Mouse (Mus musculus): ENCODE results near the gene Tyk2. TPM values are rescaled to one million over a fixed set of nuclear protein-coding genes. Genes with fewer than 3 reads are reported as not detected.

Gene Tyk2
- polyA plus RNA-seq, 1 experiment: 22.6 TPM

DNA sequence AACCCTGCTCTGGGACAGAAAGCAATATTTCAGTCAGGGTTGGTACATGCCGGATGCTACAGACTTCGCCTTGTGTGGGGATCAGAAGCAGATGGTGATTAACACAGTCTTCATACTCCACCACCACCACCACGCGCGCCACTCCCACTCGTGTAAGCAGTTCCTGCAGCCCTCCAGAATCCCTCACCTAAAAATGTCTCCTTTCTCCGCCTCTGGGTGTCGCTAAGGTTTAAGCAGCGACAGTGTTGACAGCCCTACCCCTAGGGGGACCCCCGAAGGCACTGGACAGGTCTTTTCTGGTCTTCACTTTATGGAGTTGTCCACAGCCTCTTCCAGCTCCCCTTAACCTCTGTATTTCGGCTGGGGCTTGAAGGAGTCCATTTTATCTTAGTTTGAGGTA is 21.7 kb upstream of the Tyk2 start:
- WGBS: under 1% methylated on average over 11 of the region's 11 CpGs
- DNase-seq (ENCODE audit: low read depth, low spot score): no peak

GRCm38 (mm10) chr9:21149654-21150419 is 18.8 kb upstream of the Tyk2 start, which contains the start of gene Cdc37:
Gene Cdc37, minus strand, starts transcription at chr9:21149982.
- DNase-seq (ENCODE audit: low read depth, low spot score): peak; percentile 70
- 2% methylated on average over 56 of the region's 56 CpGs for WGBS

DNA sequence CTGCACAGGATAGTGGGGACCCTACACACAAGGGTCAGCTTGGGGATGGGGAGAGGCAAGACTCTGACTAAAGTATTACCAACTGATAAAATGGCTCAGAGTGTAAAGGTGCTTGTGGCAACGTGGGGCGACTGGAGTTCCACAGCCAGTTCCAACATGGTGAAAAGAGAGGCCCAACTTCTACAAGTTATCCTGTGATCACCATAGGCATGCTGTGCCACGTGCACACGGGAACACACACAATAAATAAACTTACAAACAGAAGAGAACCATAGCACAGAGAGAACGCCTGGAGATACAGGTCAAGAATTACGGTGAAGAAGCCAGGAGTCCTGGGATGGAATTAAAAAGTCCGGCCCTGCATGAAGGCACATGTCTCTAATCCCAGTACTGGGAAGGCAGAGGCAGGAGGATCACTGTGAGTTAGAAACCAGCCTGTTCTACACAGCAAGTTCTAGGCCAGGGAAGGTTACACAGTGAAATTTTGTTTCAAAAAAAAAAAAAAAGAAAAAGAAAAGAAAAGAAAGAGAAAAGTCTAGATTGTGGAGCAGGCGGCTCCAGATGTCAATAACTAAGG is 18.1 kb upstream of the Tyk2 start:
- 2% methylated on average over 8 of the region's 8 CpGs for WGBS
- DNase-seq (ENCODE audit: low read depth, low spot score): no peak

GRCm38 (mm10) chr9:21148427-21148826 is 17.4 kb upstream of the Tyk2 start:
- no peak for DNase-seq (ENCODE audit: low read depth, low spot score)

- 34% methylated on average over 10 of the region's 10 CpGs for WGBS
- no peak for DNase-seq (ENCODE audit: low read depth, low spot score)
Observed at GRCm38 (mm10) chr9:21146722-21147121, 15.7 kb upstream of the Tyk2 start.

DNA sequence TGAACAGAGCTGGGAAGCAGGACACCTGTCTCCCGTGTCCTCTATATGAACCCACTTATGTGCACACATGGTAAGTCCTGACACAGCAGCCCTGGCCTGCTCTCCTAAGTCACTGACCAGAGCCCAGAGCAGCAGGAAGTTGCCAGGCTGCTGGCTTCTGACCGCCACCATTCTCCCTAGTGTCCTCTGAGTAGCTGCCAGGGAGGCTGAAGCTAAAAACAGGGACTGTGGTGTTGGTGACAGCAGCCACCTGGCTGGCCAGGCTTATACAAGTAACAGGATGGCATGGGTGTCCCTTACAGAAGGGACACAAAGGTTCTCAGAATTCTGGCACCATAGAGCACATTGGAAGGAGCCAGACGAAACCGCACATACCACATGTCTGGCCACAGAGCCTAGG is 14.4 kb upstream of the Tyk2 start:
- 88% methylated on average over 4 of the region's 4 CpGs for WGBS
- no peak for DNase-seq (ENCODE audit: low read depth, low spot score)

- no peak for DNase-seq (ENCODE audit: low read depth, low spot score)
- 96% methylated on average over 3 of the region's 3 CpGs for WGBS
Observed at GRCm38 (mm10) chr9:21144361-21144760, 13.3 kb upstream of the Tyk2 start.

GRCm38 (mm10) chr9:21141922-21142321 is 10.9 kb upstream of the Tyk2 start:
- 78% methylated on average over 14 of the region's 14 CpGs for WGBS

DNA sequence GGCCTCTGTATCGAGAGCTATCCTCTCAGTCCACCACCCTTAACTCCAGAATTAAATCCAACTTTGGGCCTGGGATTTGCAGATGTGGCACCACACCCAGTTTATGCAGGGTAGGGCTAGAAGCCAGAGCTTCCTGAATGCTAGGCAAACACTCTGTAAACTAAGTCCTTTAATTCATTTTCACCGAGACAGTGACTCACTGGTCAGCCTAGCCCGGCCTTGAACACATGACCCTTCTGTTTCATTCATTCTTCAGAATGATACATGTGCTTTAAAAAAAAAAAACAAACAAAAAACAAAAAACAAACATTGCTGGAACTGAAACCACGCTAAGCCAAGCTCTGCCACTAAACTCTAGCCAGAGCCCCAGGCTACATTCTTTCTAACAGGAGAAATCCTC is 7.3 kb upstream of the Tyk2 start:
- DNase-seq (ENCODE audit: low read depth, low spot score): no peak
- WGBS: 28% methylated on average over 4 of the region's 4 CpGs

More at GRCm38 (mm10) chr9:21141922-21142321, 10.9 kb upstream of the Tyk2 start:
- DNase-seq (ENCODE audit: low read depth, low spot score): no peak

DNA sequence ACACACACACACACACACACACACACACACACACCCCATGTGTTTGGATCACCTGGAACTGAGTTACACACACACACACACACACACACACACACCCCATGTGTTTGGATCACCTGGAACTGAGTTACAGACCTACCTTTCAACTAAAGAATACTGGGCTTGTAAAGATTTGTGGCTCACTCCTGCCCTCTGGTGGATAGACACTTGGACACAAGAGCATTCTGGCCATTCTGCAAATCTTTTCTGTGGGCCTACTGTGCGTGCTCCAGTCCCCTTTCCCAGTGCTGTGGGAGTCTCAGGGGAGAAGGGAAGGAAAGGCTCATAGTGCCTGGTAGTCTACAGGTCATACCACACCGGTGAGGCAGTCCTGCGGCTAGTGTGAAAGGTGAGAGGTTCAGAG is 6.2 kb upstream of the Tyk2 start:
- 48% methylated on average over 3 of the region's 3 CpGs for WGBS
- DNase-seq (ENCODE audit: low read depth, low spot score): peak; percentile 60

- no peak for DNase-seq (ENCODE audit: low read depth, low spot score)
- 66% methylated on average over 6 of the region's 6 CpGs for WGBS
Observed at GRCm38 (mm10) chr9:21136401-21136800, 5.4 kb upstream of the Tyk2 start.

- no peak for DNase-seq (ENCODE audit: low read depth, low spot score)
- WGBS: 28% methylated on average over 1 of the region's 1 CpGs
Observed at GRCm38 (mm10) chr9:21135941-21136381, 4.9 kb upstream of the Tyk2 start.

DNA sequence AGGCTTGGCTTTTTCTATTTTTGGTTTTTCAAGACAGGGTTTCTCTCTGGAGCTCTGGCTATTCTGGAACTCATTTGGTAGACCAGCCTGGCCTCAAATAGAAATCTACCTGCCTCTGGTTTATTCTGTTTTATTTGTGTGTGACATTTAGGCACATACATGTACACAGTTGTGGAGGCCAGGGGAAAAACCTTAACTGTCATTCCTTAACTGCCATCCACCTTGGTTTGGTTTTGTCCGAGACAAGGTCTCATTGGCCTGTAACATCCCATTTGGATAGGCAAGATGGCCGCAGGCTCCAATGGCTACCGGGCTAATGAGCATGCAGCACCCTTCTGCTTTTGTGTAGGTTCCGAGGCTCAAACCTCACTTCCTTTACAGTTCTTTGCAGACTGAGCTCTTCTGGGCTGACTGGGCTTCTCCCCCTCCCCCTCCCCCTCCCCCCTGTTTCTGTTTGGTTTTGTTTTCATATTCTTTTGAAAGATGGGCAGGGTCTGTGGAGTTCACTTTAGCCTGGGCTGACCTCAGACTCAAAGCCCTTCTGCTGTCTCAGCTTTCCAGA is 4.4 kb upstream of the Tyk2 start:
- WGBS: 73% methylated on average over 4 of the region's 4 CpGs
- no peak for DNase-seq (ENCODE audit: low read depth, low spot score)

GRCm38 (mm10) chr9:21134595-21135328 is 3.7 kb upstream of the Tyk2 start:
- no peak for DNase-seq (ENCODE audit: low read depth, low spot score)
- 52% methylated on average over 9 of the region's 9 CpGs for WGBS

GRCm38 (mm10) chr9:21133064-21133707 is 2.1 kb upstream of the Tyk2 start:
- WGBS: 61% methylated on average over 9 of the region's 9 CpGs
- DNase-seq (ENCODE audit: low read depth, low spot score): no peak

GRCm38 (mm10) chr9:21132102-21132775 is 1.2 kb upstream of the Tyk2 start:
- WGBS: 67% methylated on average over 12 of the region's 12 CpGs

DNA sequence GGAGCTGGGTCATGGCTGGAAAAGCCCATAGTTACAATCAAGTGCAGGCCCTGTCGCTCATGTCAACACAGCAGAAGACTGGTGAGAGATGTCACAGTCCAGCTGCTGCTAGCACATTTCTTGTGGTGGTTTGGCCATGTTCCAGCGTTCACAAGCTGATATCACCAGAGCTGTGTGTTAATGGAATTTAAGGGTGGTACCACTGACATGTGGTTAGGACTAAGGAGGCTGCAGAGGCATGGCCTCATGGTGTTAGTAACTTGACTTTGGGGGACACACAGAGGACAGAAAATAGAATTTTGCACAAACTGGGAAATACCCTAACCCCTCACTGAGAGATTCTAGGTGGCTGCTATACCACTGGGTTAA is 4.8 kb downstream of the Tyk2 start:
- 66% methylated on average over 2 of the region's 2 CpGs for WGBS
- no peak for DNase-seq (ENCODE audit: low read depth, low spot score)

More at GRCm38 (mm10) chr9:21132102-21132775, 1.2 kb upstream of the Tyk2 start:
- no peak for DNase-seq (ENCODE audit: low read depth, low spot score)

DNA sequence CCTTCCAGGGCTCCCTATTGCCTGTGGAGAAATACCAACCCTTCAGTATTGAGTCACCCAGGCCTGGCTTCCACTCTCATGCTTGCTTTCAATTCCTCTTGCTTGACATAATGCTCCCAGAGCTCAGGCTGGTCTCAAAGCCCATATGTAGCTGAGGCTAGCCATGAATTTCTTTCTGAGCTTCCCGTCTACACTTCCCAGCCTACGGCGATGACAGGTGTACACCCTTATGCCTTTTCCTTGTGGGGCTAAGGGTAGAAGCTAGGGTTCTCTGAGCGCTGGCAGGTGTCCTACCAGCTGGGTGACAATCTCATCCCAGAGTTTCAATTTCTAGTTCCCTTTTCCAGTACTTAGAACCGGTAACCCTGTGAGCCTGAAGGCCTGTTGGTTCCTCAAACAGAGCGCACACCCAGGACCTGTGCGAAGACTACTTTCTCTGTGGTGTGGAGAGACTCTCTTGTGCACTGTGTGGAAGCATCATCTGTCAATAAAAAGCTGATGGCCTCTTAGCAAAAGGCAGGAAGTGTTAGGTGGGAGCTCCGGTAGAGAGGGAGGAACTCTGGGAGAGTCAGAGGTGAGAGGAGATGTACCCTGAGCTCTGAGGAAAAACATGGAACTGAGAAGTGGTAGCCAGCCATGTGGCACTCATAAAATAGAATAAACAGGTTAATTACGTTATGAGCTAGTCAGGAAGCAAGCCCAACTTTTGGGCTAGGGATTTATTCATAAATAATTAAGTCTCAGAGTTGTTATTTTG is 5.4 kb downstream of the Tyk2 start:
- no peak for DNase-seq (ENCODE audit: low read depth, low spot score)
- 78% methylated on average over 9 of the region's 9 CpGs for WGBS

- DNase-seq (ENCODE audit: low read depth, low spot score): no peak
- 82% methylated on average over 5 of the region's 5 CpGs for WGBS
Observed at GRCm38 (mm10) chr9:21124837-21125236, 6.2 kb downstream of the Tyk2 start.
